Mouse (Mus musculus) neural tube, embryonic 12.5 days (tissue): Measurements from ENCODE around the gene Pja2. TPM values are rescaled to one million over a fixed set of nuclear protein-coding genes. Genes with fewer than 3 reads are reported as not detected.
"Not testable (repeated sequence)": the region's sequence is repeated elsewhere in the genome, so short reads cannot be mapped to it uniquely, and the experiment has no call there.

ENCODE experiments used
- ATAC-seq: fragments of 200-750 bp; cut with Nextera tagmentation; 2 replicates; pipeline ENCODE4 v1.8.0; 2017; ENCODE audit warnings: low read depth, mild to moderate bottlenecking, moderate TSS enrichment, moderate library complexity; ENCODE audit not compliant: low FRiP score
- H3K27ac ChIP-seq: fragments of 300-500 bp; sonication (generic); 2 replicates; pipeline ENCODE4 v1.5.1; 2016
- H3K27me3 ChIP-seq: fragments of 300-500 bp; sonication (generic); replicated peaks from 2 replicates; pipeline ENCODE4 v1.6.1; 2016; ENCODE audit warnings: mild to moderate bottlenecking
- H3K36me3 ChIP-seq: fragments of 300-500 bp; sonication (generic); 2 replicates; pipeline ENCODE4 v1.6.1; 2016; ENCODE audit warnings: mild to moderate bottlenecking
- H3K4me1 ChIP-seq: fragments of 300-500 bp; sonication (generic); 2 replicates; pipeline ENCODE4 v1.6.1; 2016
- H3K4me2 ChIP-seq: fragments of 300-500 bp; sonication (generic); replicated peaks from 2 replicates; pipeline ENCODE4 v1.6.1; 2016; ENCODE audit warnings: mild to moderate bottlenecking
- H3K4me3 ChIP-seq: fragments of 300-500 bp; sonication (generic); 2 replicates; pipeline ENCODE4 v1.5.1; 2016
- H3K9ac ChIP-seq: fragments of 300-500 bp; sonication (generic); 2 replicates; pipeline ENCODE4 v1.6.1; 2016; ENCODE audit warnings: mild to moderate bottlenecking
- H3K9me3 ChIP-seq: fragments of 300-500 bp; sonication (generic); 2 replicates; pipeline ENCODE4 v1.6.1; 2016; ENCODE audit warnings: mild to moderate bottlenecking
- WGBS: fragments of 180-500 bp; shearing (Covaris S2); methylation state at CpG from one replicate; pipeline ENCODE4 v1.1.7; 2016; 5-methylcytosine and 5-hydroxymethylcytosine counted together
- polyA plus RNA-seq: library from polyadenylated mRNA; unstranded; fragments of >200 nt; fragmentation: Nextera tagmentation; extraction: Ambion mirVana; gene quantifications from 2 replicates; pipeline ENCODE4 v1.2.1, GENCODE M21; 2016

Pja2 gene
- polyA plus RNA-seq, 1 experiment from 2014 or later, result 113 TPM

- Histone ChIP-seq H3K27ac (peak overlapping the region; percentile 4; the same call in 1 of the 2 replicates), H3K4me3 (peak overlapping the region; percentile 93), H3K36me3 (no peaks in the 10 kb centered on the region), H3K4me2 (peak overlapping the region; percentile 69), H3K9me3 (no peaks in the 10 kb centered on the region), H3K27me3 (no peaks in the 10 kb centered on the region), H3K4me1 (peaks cover 9% of the 10 kb centered on the region; the same call in 1 of the 2 replicates), H3K9ac (peak overlapping the region; percentile 46)
- no peak; the same call in 1 of the 2 replicates for ATAC-seq
- 26% methylated on average over 5 of the region's 5 CpGs for WGBS
Observed at GRCm38 (mm10) chr17:64332770-64333096, 1.0 kb upstream of the Pja2 start.

GRCm38 (mm10) chr17:64331291-64331897, 322 bp downstream of the Pja2 start:
- Histone ChIP-seq H3K4me2 (peak overlapping the region; percentile 69), H3K4me3 (peak overlapping the region; percentile 93), H3K9me3 (no peaks in the 10 kb centered on the region), H3K27ac (peak overlapping the region; percentile 89), H3K36me3 (no peaks in the 10 kb centered on the region), H3K9ac (peak overlapping the region; percentile 95), H3K4me1 (peaks cover 9% of the 10 kb centered on the region; the same call in 1 of the 2 replicates), H3K27me3 (no peaks in the 10 kb centered on the region)
- WGBS, result under 1% methylated on average over 62 of the region's 62 CpGs
- peak; percentile 65 for ATAC-seq

- H3K36me3 ChIP-seq, result no peaks in the 10 kb centered on the region
- peak overlapping the region; percentile 93 for H3K4me3 ChIP-seq
- H3K9ac ChIP-seq, result peak overlapping the region; percentile 95
- H3K4me2 ChIP-seq, result peak overlapping the region; percentile 69
- peaks cover 9% of the 10 kb centered on the region; the same call in 1 of the 2 replicates for H3K4me1 ChIP-seq
- no peaks in the 10 kb centered on the region for H3K27me3 ChIP-seq
- ATAC-seq, result no peak
- no peaks in the 10 kb centered on the region for H3K9me3 ChIP-seq
- WGBS, result 26% methylated on average over 8 of the region's 8 CpGs
- H3K27ac ChIP-seq, result peak overlapping the region; percentile 89
Observed at GRCm38 (mm10) chr17:64330885-64331284, 831 bp downstream of the Pja2 start.

GRCm38 (mm10) chr17:64324556-64324955, 7.2 kb downstream of the Pja2 start:
- Histone ChIP-seq H3K4me3 (no peak overlapping the region), H3K4me1 (no peaks in the 10 kb centered on the region), H3K9ac (no peak overlapping the region), H3K27me3 (no peaks in the 10 kb centered on the region), H3K36me3 (no peaks in the 10 kb centered on the region), H3K9me3 (no peaks in the 10 kb centered on the region), H3K4me2 (no peak overlapping the region), H3K27ac (no peak overlapping the region)
- 90% methylated on average over 2 of the region's 2 CpGs for WGBS
- no peak for ATAC-seq

GRCm38 (mm10) chr17:64315428-64315827, 16.3 kb downstream of the Pja2 start:
- no peak for ATAC-seq
- no peak overlapping the region for H3K27ac ChIP-seq
- H3K4me3 ChIP-seq, result no peak overlapping the region
- H3K9me3 ChIP-seq, result no peaks in the 10 kb centered on the region
- H3K4me1 ChIP-seq, result no peaks in the 10 kb centered on the region
- peaks cover 13% of the 10 kb centered on the region for H3K36me3 ChIP-seq
- H3K4me2 ChIP-seq, result no peak overlapping the region
- no peaks in the 10 kb centered on the region for H3K27me3 ChIP-seq
- no peak overlapping the region for H3K9ac ChIP-seq

DNA sequence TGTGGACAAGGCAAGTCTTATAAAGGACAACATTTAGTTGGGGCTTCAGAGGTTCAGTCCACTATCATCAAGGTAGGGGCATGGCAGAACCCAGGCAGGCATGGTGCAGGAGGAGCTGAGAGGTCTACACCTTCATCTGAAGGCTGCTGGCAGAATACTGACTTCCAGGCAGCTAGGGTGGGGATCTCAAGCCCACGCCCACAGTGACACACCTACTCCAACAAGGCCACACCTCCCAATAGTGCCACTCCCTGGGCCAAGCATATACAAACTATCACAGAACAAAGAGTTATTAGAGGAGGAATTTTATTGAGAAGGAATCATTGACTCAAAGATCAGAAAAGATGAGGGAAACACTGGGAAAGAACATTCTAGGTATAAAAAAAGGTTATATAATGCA, 17.2 kb downstream of the Pja2 start:
- H3K4me3 ChIP-seq, H3K27me3 ChIP-seq, H3K4me1 ChIP-seq, H3K9me3 ChIP-seq, H3K4me2 ChIP-seq, H3K27ac ChIP-seq, H3K9ac ChIP-seq, ATAC-seq: not testable (repeated sequence)
- H3K36me3 ChIP-seq, result peaks cover 14% of the 10 kb centered on the region
- 91% methylated on average over 1 of the region's 1 CpGs for WGBS

DNA sequence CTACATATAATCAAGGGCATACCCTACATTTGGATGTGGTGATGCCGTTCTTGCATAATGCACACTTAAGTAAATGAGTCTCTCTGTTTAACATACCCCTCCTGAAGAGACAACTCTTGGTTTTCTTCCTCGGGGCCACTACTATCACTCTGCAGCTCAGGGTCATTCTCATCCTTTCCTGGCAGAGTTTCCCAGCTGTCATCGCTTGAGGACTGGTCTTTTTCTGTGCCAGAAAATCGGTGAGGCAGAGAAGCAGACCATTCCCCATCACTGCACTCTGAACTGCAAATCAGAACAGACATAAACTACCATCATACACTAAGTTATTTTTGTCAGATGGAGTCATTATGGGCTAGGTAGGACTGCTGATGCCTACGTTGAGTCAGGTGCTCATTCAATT, 34.1 kb downstream of the Pja2 start:
- Histone ChIP-seq H3K4me1 (no peaks in the 10 kb centered on the region), H3K4me2 (no peak overlapping the region), H3K36me3 (peaks cover 13% of the 10 kb centered on the region; the same call in 1 of the 2 replicates), H3K4me3 (no peak overlapping the region), H3K9me3 (no peaks in the 10 kb centered on the region), H3K9ac (no peak overlapping the region), H3K27me3 (no peaks in the 10 kb centered on the region), H3K27ac (no peak overlapping the region)
- ATAC-seq, result no peak
- WGBS, result 94% methylated on average over 5 of the region's 5 CpGs

DNA sequence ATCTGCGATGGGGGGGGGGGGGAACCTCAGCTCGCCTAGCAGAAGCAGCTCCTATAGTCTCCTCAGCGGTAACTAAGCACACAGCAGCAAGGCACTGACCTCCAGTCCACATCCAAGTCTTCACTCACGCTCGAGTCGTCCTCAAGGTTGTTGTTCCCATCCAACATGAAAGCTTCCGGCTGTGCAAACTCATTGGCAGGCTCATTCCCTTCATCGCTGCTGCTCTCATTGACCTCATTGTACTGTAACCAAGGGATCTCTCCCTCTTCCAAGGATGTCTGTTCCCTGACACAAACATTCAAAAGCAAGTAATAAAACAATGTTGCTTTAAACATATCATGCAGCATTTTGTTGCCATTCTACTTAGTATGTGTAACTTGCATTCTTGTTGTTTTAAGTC, 39.0 kb downstream of the Pja2 start:
- H3K4me2 ChIP-seq, result no peak overlapping the region
- H3K9me3 ChIP-seq, result no peaks in the 10 kb centered on the region
- H3K27me3 ChIP-seq, result no peaks in the 10 kb centered on the region
- H3K9ac ChIP-seq, result no peak overlapping the region
- no peak overlapping the region for H3K27ac ChIP-seq
- no peak for ATAC-seq
- WGBS, result 89% methylated on average over 8 of the region's 8 CpGs
- no peaks in the 10 kb centered on the region for H3K4me1 ChIP-seq
- H3K36me3 ChIP-seq, result peaks cover 17% of the 10 kb centered on the region
- H3K4me3 ChIP-seq, result no peak overlapping the region

GRCm38 (mm10) chr17:64289684-64290083, 42.0 kb downstream of the Pja2 start:
- WGBS, result 68% methylated on average over 4 of the region's 4 CpGs
- ATAC-seq, result no peak
- Histone ChIP-seq H3K4me3 (no peak overlapping the region), H3K36me3 (peaks cover 32% of the 10 kb centered on the region), H3K9ac (no peak overlapping the region), H3K27me3 (no peaks in the 10 kb centered on the region), H3K9me3 (no peaks in the 10 kb centered on the region), H3K4me2 (no peak overlapping the region), H3K4me1 (no peaks in the 10 kb centered on the region), H3K27ac (no peak overlapping the region)

- H3K4me3 ChIP-seq, result no peak overlapping the region
- peaks cover 41% of the 10 kb centered on the region for H3K36me3 ChIP-seq
- no peak overlapping the region for H3K4me2 ChIP-seq
- H3K9me3 ChIP-seq, result no peaks in the 10 kb centered on the region
- WGBS, result 90% methylated on average over 7 of the region's 7 CpGs
- no peak overlapping the region for H3K9ac ChIP-seq
- no peak for ATAC-seq
- H3K27me3 ChIP-seq, result no peaks in the 10 kb centered on the region
- H3K27ac ChIP-seq, result no peak overlapping the region
- H3K4me1 ChIP-seq, result no peaks in the 10 kb centered on the region
Observed at GRCm38 (mm10) chr17:64288000-64288399, 43.7 kb downstream of the Pja2 start.

DNA sequence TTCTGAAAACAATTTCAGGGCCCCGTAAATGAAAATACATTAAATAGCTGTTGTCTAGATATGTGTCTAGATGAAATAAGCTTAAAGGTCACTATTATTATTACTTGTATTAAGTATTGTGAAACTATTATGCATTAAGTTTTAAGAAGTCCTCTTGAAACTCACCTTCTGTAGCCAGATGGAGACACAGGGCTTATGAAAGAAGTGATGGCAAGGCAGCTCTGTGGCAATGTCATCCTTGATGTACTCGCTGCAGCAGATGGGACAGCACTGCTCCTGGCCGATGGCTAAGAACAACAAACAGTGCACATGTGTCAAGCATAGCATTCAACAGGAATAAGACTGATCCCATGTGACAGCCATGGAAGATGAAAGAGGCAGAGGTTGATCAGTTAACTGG, 44.9 kb downstream of the Pja2 start:
- peaks cover 42% of the 10 kb centered on the region for H3K36me3 ChIP-seq
- no peak overlapping the region for H3K9ac ChIP-seq
- ATAC-seq, result no peak
- H3K27ac ChIP-seq, result no peak overlapping the region
- H3K9me3 ChIP-seq, result no peaks in the 10 kb centered on the region
- no peaks in the 10 kb centered on the region for H3K27me3 ChIP-seq
- H3K4me2 ChIP-seq, result no peak overlapping the region
- WGBS, result 89% methylated on average over 3 of the region's 3 CpGs
- no peak overlapping the region for H3K4me3 ChIP-seq
- H3K4me1 ChIP-seq, result no peaks in the 10 kb centered on the region

DNA sequence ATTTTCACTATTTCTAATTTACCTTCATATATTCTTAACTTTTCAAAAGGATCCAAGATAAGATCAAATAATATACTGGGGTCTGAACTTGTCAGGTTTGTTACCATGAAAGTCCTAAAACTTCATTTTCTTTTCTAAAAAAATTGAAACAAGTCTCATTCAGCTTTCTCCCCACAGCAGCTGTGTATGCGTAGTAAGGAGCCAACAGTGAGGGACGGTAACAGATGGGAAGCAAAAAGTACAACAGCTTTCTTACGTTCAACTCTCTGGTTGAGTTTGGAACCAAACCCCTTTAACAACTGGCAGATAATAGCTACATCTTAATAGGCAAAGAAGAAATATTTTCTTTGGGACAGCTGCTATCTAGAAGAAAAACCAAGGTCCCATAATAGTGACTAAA, 50.3 kb downstream of the Pja2 start:
- WGBS, result 81% methylated on average over 3 of the region's 3 CpGs
- not testable (repeated sequence) for H3K27ac ChIP-seq, H3K4me1 ChIP-seq, H3K4me2 ChIP-seq, H3K9ac ChIP-seq, H3K27me3 ChIP-seq, H3K4me3 ChIP-seq, H3K9me3 ChIP-seq, ATAC-seq
- H3K36me3 ChIP-seq, result peaks cover 40% of the 10 kb centered on the region

GRCm38 (mm10) chr17:64277649-64278212, 54.0 kb downstream of the Pja2 start:
- Histone ChIP-seq H3K27me3 (no peaks in the 10 kb centered on the region), H3K9ac (no peak overlapping the region), H3K4me2 (no peak overlapping the region), H3K27ac (no peak overlapping the region), H3K4me1 (no peaks in the 10 kb centered on the region), H3K9me3 (no peaks in the 10 kb centered on the region), H3K36me3 (peaks cover 14% of the 10 kb centered on the region), H3K4me3 (no peak overlapping the region)
- ATAC-seq, result no peak
- WGBS, result 71% methylated on average over 9 of the region's 9 CpGs
